Mouse (Mus musculus): Measurements from ENCODE around the gene Gm10100.
"Not testable (repeated sequence)": the region's sequence is repeated elsewhere in the genome, so short reads cannot be mapped to it uniquely, and the experiment has no call there.

Gene Gm10100

DNA sequence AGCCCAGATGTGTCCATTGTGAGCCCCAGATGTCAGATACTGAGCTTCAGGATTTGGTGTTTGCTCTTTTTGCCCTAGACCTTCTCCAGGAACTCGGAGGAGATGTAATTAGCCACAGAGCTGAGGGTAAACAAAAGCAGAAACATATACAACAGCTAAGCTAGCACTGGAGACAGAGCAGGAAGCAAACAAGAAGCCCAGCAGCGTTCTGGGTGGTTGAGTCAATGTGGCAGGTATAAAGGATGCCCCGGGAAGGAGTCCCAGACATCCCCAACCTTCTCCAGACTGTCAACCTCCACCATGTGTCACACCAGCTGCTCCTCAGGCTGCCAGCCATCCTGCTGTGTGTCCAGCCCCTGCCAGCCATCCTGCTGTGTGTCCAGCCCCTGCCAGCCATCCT, at the start of gene Gm10100:
Gene Gm10100 (plus strand): TSS at position 301 of the 400 bp plus-strand sequence.
- no peak for DNase-seq

DNA sequence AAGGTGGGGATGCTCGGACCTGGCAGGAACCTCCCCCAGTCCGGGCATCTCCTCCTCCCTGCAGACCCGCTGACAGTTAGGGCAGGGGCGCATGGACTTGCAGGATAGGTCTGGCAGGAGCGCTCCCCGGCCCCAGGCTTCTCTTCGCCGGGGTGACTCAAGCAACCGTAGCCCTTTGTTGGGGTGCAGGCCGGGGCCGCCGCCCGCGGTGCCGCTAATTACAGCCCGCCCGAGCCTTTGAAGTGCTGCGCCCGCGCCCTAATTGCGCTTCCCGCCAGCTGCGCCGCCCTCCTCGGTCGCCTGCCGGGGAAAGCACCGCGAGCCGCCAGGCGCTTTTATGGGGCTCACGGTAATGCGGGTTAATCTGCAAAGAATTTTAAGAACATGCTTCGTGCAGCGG, 48.7 kb upstream of the Gm10100 start:
- DNase-seq, result no peak

DNA sequence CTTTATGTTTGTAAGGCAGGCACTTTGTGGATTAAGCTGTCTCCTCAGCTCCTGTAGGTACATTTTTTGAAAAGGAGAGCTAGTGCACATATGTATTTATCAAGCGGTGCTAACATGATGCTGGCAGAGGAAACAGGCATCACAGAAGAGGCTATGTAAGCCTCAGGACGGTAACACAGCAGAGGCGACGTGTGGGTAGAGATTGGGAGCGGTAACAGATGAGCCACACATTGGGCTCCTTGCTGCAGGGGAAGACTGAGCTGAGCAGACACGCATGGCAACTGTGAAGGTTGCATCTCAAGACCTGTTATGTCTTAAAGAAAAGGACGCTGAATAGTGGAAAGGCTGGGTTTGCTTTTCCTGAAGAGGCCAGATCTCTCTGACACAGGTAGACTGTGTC, 43.3 kb upstream of the Gm10100 start:
- DNase-seq, result peak; percentile 30

DNA sequence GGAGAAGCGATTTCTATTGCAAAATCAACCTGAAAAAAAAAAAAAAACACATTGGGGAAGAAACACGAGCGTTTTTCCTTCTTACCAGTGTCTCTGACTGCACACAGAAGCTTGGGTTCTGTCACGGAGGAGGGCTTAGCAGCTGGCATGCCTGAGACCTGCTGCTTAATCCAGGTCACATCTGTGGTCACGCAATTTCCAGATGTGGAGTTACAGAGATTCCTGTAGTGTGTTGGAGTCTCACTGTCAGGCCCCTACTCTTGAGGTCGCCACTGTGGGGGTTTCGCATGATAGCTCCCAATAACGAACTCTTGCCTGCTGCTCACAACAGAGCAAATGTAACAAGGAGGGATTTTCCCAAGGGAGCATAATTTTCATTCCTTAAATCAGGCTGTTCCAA, 42.1 kb upstream of the Gm10100 start:
- no peak for DNase-seq

DNA sequence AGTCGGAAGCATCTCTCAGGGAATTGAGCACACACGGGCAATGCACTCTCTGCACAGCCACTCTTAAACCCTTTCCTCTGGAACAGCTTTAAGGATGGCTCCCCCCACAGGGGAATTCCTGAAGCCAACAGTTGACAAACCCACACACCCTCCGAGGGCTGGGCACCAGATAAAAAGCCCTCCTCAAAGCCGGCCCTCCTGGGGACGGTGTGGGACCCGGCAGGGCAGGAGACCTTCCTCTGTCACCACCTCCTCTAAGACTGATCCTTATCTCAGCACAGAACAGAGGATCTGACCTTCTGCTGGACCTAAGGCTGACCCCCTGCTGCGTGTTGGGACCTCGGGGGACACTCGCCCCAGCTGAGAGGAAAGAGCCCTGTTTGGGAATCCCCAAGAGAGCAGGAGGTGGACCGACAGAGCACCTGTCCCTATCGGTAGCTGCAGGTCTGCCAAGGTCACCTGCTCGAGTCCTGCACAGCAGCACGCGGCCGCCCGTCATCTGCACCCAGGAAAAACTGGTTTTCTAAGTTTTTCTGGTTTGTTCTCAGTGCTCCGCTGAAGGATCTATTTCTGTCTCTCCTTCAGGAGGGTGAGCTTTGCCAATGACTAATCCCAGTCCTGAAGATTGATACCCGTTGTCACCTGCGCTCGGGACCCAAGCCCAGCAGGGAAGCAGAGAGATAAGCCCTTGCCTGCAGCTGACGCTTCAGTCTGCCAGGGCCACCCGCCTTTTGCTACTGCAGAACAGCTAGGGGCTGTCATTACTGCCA, 40.2 kb upstream of the Gm10100 start, which contains the start of gene Tspear:
Gene Tspear (plus strand): TSS at position 675 of the 770 bp plus-strand sequence.
- DNase-seq, result no peak

DNA sequence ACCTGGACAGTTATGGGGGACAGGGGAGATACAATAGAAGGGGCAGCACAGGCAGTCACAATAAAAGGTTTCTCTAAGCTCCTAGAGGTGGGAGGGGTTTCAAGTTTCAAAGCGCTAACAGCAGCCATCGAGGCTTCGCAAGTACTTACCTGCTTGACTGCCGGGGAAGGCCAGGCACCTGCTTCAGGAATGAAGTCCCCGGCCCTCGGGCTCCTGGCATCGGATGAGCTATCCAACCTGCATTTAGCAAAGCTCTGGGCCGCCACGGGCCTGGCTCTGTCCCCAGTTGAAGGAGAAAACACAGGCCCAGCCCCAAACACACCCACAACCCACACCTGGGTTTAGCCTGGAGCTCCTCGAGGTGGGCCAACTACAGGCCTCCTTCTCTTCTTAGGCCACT, 39.3 kb upstream of the Gm10100 start:
- DNase-seq, result no peak

DNA sequence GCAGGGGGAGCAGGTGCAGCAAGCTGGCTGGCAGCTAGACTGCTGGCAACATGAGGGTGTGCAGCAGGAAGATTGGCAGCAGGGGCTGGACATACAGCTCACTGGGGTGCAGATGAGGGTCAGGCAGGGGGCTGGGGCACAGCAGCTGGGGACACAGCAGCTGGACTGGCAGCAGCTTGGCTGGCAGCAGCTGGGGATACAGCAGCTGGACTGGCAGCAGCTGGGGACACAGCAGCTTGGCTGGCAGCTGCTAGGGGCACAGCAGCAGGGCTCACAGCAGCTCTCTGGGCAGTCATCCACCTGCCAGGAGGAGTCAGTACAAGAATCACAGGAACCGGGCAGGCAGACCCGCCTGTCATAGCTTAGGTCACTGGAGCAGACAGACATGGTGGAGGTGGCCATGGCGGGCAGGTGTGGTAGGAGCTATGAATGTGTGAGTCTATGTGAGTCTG, 35.9 kb upstream of the Gm10100 start, which contains the start of gene Gm19402:
Gene Gm19402 (minus strand): TSS at position 402 of the 452 bp plus-strand sequence.
- DNase-seq, result not testable (repeated sequence)

DNA sequence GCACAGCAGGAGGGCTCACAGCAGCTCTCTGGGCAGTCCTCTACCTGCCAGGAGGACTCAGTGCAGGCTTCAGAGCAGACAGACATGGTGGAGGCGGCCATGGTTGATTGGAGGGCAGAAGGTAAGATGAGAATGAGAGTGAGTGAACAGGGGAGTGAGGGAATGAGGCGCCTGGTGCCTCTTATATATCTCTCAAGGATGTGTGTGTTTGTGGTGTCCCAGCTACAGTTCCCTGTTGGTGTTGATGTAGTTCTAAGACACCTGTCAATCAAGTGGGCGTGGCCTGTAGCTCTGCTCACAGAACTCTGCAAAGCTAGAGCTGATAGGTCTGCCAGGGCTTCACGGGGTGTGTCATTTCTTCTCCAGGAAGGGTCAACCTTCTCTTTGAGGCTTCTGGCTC, 29.2 kb upstream of the Gm10100 start, which contains the start of gene Gm9508:
Gene Gm9508 (minus strand): TSS at position 101 of the 400 bp plus-strand sequence.
- no peak for DNase-seq

DNA sequence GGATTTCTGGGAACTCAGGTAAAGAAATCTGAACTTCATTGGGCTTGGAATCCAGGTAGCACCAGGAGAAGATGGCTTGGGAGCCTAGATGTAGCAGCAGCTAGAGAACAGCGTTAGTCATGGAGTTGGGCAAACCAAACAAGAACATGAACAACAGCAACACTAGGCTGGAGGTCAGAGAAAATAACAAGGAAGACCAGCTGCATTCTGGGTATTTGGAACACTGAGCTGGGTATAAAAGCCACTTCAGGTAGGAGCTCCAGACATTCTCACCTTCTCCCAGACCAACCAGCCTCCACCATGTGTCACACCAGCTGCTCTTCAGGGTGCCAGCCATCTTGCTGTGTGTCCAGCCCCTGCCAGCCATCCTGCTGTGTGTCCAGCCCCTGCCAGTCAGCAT, 20.0 kb upstream of the Gm10100 start, which contains the start of gene Gm10272:
Gene Gm10272 (plus strand): TSS at position 301 of the 400 bp plus-strand sequence.
- DNase-seq, result no peak

DNA sequence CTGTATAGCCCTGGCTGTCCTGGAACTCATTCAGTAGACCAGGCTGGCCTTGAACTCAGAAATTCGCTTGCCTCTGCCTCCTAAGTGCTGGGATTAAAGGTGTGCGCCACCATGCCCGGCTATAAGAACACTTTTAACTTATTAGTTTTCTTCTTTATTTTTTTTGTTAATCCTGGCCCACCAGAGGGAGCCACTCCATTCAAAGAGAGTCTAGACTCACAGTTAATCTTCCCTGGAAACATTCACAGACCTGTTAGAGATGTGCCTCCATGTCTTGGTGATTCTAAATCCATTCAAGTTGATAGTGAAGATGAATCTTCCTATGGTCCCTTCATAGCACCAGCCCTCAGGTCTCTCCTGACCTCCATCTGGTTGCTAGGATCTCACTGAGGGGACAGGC, 16.5 kb upstream of the Gm10100 start:
- DNase-seq, result no peak

DNA sequence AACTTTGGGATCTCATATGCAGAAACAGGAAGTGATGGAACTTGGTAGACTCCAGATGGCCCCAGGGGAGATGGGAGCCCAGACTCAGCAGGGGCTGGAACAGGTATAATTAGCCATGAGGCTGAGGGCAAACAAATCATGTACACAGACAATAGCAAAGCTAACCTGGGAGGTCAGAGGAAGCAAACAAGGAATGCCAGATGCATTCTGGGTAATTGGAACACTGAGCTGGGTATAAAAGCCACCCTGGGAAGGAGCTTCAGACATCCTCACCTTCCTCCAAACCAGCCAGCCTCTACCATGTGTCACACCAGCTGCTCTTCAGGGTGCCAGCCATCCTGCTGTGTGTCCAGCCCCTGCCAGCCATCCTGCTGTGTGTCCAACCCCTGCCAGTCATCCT, 15.1 kb upstream of the Gm10100 start, which contains the start of gene Gm10024:
Gene Gm10024 (plus strand): TSS at position 301 of the 400 bp plus-strand sequence.
- not testable (repeated sequence) for DNase-seq

DNA sequence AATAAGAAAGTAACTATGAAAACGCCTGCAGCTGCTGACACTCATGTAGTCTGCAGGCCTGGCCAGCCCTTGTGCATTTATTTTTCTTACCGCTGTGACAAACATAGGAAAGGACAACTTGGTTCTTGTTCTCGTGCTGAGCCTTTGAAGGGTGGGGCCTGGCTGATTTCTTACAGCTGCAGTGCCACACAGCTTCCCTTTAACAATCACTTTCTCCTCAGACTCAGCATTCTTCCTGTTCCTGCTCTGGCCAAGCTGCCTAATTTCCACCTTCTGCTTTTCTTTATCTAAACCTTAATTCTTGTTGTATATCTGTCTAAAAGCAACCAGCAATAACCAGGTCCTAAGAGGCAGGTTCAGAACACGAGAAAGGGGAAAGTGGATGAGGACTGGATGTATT, 12.6 kb upstream of the Gm10100 start:
- DNase-seq, result no peak

DNA sequence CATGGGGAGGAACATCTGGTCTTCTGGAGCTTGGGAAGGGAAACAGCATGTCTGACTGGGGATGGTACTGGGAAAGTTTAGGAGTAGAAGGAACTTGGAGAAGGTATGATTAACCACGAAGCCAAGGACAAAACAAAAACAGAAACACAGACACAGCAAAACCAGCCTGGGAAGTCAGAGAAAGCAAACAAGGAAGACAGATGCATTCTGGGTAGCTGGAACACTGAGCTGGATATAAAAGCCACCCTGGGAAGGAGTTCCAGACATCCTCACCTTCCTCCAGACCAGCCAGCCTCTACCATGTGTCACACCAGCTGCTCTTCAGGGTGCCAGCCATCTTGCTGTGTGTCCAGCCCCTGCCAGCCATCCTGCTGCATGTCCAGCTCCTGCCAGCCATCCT, 10.8 kb upstream of the Gm10100 start, which contains the start of gene Gm10142:
Gene Gm10142 (plus strand): TSS at position 301 of the 400 bp plus-strand sequence.
- no peak for DNase-seq

DNA sequence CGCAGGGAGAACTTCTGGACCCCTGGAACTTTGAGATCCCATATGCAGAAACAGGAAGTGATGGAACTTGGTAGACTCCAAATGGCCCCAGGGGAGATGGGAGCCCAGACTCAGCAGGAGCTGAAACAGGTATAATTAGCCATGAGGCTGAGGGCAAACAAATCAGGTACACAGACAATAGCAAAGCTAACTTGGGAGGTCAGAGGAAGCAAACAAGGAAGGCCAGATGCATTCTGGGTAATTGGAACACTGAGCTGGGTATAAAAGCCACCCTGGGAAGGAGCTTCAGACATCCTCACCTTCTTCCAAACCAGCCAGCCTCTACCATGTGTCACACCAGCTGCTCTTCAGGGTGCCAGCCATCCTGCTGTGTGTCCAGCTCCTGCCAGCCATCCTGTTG, 6.0 kb upstream of the Gm10100 start, which contains the start of gene Krtap12-1:
Gene Krtap12-1 (plus strand): TSS at position 301 of the 400 bp plus-strand sequence.
- not testable (repeated sequence) for DNase-seq

DNA sequence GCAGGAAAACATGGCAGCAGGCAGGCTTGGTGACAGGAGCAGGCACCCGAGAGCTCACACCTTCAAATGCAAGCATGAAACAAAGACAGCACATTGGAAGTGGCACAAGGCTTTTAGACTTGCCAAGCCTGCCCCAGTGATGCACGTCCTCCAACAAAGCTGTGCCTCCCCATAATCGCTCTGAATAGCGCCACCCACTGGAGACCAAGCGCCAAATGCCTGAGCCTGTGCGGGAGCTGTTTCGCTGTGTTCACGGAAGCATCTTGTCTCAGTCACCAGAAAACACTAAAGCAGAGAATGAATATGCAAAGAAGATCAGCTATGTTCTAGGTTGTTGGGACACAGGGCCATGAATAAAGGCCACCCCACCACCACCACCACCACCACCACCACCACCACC, 1.4 kb upstream of the Gm10100 start:
- no peak for DNase-seq

DNA sequence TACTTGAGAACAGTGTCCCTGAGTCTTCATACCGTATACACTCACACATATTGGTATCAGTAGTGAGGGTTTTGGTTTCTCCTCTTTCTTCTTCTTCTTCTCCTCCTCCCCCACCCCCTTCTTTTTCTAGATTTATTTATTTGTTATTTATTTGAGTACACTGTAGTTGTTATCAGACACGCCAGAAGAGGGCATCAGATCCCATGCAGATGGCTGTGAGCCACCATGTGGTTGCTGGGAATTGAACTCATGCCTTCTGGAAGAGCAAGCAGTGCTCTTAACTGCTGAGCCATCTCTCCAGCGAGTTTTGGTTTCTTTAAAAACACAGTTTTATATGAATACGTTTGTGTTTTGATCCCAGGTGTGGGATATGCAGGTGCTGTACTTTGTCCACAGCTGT, 2.0 kb downstream of the Gm10100 start:
- no peak for DNase-seq

DNA sequence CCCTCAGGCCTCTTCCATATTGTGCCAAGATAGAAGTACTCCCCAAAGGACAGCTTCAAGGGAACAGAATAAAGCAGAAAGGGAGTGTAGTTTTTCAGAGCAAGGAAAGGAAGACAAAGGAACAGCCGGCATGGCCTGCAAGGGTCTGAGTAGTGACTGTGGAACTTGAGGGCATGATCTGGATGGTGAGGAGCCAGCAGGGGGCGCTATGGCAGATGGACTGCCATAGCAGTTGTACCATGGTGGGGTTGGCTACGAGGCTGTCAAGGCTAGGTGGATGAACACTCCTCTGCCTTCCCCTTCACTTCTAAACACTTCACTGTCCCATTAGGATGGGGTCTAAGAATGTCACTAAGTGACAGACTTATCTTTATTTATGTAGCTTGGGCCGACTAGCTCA, 3.0 kb downstream of the Gm10100 start:
- no peak for DNase-seq

DNA sequence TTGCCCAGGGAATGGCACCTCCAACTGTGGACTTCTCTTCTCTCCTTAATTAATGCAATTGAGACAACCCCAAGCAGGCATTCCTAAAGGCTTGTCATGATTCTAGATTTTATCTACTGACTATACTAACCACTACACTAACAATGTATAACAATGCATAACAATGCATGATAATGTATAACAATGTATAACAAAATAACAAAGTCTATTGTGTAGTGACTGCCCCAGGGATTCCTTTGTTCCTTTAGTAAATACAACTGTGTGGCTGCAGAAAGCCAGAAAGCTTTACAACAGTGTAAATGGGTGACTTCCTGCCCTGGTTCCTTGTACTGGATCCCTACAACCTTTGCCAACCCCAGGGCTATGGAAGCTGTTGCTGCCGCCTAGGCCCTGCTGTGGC, 9.6 kb downstream of the Gm10100 start:
- no peak for DNase-seq

DNA sequence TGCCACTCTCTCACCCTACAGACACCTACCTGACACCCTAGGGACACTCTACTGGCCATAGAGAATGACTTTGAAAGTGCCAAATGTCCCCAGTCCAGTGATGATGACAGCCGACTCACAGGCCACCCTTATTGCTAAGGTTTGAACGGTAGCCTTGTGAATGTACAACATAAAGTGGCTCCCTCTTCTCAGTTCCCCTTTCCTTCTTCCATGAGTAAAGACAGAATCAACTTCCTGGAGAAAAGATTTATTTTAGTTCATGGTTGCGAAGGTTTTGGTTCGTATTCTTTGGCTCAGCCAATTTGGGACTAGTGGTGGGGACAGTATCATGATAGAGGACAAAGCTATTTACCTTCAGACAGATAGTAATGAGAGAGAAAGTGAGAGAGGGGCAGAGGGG, 12.6 kb downstream of the Gm10100 start:
- DNase-seq, result no peak

DNA sequence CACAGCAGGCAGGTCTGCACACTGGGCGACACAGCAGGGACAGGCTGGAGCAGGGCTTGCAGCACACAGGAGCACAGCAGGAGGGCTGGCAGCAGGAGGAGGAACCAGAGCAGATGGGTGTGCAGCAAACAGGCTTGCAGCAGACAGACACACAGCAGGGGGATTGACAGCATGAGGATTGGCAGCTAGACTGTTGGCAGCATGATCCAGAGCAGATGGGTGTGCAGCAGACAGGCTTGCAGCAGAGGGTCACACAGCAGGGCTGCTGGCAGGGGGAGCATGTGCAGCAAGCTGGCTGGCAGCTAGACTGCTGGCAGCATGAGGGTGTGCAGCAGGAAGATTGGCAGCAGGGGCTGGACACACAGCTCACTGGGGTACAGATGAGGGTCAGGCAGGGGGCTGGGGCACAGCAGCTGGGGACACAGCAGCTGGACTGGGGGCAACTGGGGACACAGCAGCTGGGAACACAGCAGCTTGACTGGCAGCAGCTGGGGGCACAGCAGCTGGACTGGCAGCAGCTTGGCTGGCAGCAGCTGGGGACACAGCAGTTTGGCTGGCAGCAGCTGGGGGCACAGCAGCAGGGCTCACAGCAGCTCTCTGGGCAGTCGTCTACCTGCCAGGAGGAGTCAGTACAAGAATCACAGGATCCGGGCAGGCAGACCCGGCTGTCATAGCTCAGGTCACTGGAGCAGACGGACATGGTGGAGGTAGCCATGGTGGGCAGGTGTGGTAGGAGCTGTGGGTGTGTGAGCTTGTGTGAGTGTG, 15.8 kb downstream of the Gm10100 start, which contains the start of gene Gm18596:
Gene Gm18596 (minus strand): TSS at position 715 of the 765 bp plus-strand sequence.
- DNase-seq, result not testable (repeated sequence)

DNA sequence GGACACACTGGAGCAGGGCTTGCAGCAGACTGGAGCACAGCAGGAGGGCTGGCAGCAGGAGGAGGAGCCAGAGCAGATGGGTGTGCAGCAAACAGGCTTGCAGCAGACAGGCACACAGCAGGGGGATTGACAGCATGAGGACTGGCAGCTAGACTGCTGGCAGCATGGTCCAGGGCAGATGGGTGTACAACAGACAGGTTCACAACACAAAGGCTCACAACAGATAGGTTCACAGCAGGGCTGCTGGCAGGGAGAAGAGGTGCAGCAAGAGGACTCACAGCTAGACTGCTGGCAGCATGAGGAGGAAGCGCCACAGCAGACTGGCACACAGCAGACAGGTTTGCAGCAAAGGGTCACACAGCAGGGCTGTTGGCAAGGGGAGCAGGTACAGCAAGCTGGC, 24.4 kb downstream of the Gm10100 start:
- not testable (repeated sequence) for DNase-seq

DNA sequence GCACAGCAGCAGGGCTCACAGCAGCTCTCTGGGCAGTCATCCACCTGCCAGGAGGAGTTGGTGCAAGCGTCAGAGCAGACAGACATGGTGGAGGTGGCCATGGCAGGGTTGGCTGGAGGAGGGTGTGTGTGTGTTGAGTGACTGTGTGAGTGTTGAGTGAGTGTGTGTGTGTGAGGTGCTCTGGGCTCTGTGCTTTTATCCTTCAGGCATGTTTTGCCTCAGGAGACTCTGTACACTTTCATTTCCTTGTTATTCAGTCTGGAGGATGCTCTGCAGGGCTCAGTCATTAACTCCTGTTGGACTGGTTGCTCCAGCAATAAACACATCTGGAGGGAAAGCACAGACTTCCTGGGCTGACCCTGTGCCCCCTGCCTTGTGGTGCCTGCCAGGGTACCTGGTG, 25.0 kb downstream of the Gm10100 start, which contains the start of gene Gm9736:
Gene Gm9736 (minus strand): TSS at position 101 of the 400 bp plus-strand sequence.
- DNase-seq, result not testable (repeated sequence)

DNA sequence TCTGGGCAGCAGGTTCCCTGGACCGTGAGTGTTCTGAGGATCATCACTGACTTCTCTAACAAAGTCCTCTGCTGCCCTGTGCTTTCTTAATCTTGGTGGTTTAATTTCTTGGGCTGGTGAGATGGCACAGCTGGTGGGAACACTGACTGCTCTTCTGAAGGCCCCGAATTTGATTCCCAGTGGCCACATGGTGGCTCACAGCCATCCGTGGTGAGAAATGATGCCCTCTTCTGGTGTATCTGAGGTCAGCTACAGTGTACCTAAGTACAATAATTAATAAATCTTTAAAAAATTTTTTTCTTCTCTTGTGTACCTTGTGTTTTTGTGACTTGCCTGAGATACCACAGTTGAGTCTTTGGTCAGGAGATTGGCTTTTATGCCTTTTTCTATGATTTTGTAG, 26.0 kb downstream of the Gm10100 start:
- not testable (repeated sequence) for DNase-seq

Measured in right cerebral cortex, postnatal 25 days (tissue).